Mouse (Mus musculus): ENCODE results near the gene Cdh4. TPM values are rescaled to one million over a fixed set of nuclear protein-coding genes. Genes with fewer than 3 reads are reported as not detected.

The Cdh4 gene
- polyA plus RNA-seq, 1 experiment: 9.3 TPM

GRCm38 (mm10) chr2:179721534-179722516 lies 279.6 kb downstream of the Cdh4 start:
- no peaks in the 10 kb centered on the region for H3K27me3 ChIP-seq (ENCODE audit: control insufficient read depth, insufficient read depth, low read length)
- H3K4me3 ChIP-seq (replicated peaks; ENCODE audit: insufficient read depth, low read depth, low read length): no peak overlapping the region
- no peak overlapping the region for H3K27ac ChIP-seq (ENCODE audit: insufficient read depth, low read length)
- TF ChIP-seq CTCF (IDR thresholded peaks at IDR 0.05; ENCODE audit: borderline replicate concordance, insufficient read depth, low read depth, low read length) (no peak), POLR2A (IDR thresholded peaks at IDR 0.05; ENCODE audit: borderline replicate concordance, insufficient read depth, low read length) (no peak)
- WGBS: 66% methylated on average over 18 of the region's 18 CpGs
- no peak for DNase-seq
- no peaks in the 10 kb centered on the region for H3K4me1 ChIP-seq (ENCODE audit: control insufficient read depth, insufficient read depth, low read length)

- 77% methylated on average over 4 of the region's 4 CpGs for WGBS
- H3K27me3 ChIP-seq (ENCODE audit: control insufficient read depth, insufficient read depth, low read length): no peaks in the 10 kb centered on the region
- H3K4me3 ChIP-seq (replicated peaks; ENCODE audit: insufficient read depth, low read depth, low read length): no peak overlapping the region
- TF ChIP-seq POLR2A (IDR thresholded peaks at IDR 0.05; ENCODE audit: borderline replicate concordance, insufficient read depth, low read length) (no peak), CTCF (IDR thresholded peaks at IDR 0.05; ENCODE audit: borderline replicate concordance, insufficient read depth, low read depth, low read length) (peak; percentile 48)
- H3K4me1 ChIP-seq (ENCODE audit: control insufficient read depth, insufficient read depth, low read length): no peaks in the 10 kb centered on the region
- DNase-seq: no peak
- H3K27ac ChIP-seq (ENCODE audit: insufficient read depth, low read length): no peak overlapping the region
These were observed 280.6 kb downstream of the Cdh4 start for GRCm38 (mm10) chr2:179722776-179723386.

DNA sequence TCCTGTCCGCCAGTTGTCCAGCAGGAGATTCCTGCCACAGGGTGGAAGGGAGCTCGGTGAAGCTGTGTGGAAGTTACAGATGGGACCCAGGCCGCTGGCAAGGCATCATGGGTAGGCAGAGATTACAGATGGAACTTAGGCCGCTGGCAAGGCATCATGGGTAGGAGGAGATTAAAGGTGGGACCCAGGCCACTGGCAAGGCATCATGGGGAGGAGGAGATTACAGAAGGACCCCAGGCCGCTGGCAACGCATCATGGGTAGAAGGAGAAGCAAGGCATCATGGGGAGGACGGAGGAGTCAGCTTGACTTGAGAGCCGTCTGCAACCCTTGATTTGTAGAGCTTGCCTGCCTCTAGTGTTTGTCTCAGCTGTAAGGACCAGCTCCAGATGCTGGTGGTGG lies 281.2 kb downstream of the Cdh4 start:
- H3K4me3 ChIP-seq (replicated peaks; ENCODE audit: insufficient read depth, low read depth, low read length): no peak overlapping the region
- DNase-seq: no peak
- H3K27ac ChIP-seq (ENCODE audit: insufficient read depth, low read length): no peak overlapping the region
- 89% methylated on average over 8 of the region's 8 CpGs for WGBS
- no peak for TF ChIP-seq POLR2A (IDR thresholded peaks at IDR 0.05; ENCODE audit: borderline replicate concordance, insufficient read depth, low read length)
- no peak for TF ChIP-seq CTCF (IDR thresholded peaks at IDR 0.05; ENCODE audit: borderline replicate concordance, insufficient read depth, low read depth, low read length)
- H3K4me1 ChIP-seq (ENCODE audit: control insufficient read depth, insufficient read depth, low read length): no peaks in the 10 kb centered on the region
- H3K27me3 ChIP-seq (ENCODE audit: control insufficient read depth, insufficient read depth, low read length): no peaks in the 10 kb centered on the region

DNA sequence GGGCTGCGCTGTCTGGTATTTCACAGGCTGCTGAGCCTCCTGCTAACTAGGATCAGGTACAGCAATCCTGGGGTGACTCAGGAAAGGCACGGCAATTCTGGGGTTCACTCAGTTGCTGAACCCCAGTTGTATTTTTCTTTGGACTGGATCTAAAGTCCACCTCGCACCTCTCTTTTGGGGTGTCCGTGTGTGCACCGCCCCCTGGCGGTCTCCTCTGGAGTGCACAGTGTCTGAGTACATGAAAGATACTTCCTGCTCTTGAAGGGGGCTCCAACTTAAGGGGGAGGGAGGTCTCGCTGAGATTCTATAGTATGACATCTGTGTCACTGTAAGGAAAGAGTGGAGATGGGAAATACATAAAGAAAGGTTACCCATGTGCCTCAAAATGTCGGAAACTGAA lies 286.8 kb downstream of the Cdh4 start:
- DNase-seq: peak; percentile 22 to 31
- Histone ChIP-seq H3K27ac (ENCODE audit: insufficient read depth, low read length) (no peak overlapping the region), H3K4me1 (ENCODE audit: control insufficient read depth, insufficient read depth, low read length) (no peaks in the 10 kb centered on the region; the same call in 1 of the 2 replicates), H3K27me3 (ENCODE audit: control insufficient read depth, insufficient read depth, low read length) (no peaks in the 10 kb centered on the region), H3K4me3 (replicated peaks; ENCODE audit: insufficient read depth, low read depth, low read length) (no peak overlapping the region)
- TF ChIP-seq CTCF (IDR thresholded peaks at IDR 0.05; ENCODE audit: borderline replicate concordance, insufficient read depth, low read depth, low read length): peak; percentile 76
- TF ChIP-seq POLR2A (IDR thresholded peaks at IDR 0.05; ENCODE audit: borderline replicate concordance, insufficient read depth, low read length): no peak
- WGBS: 57% methylated on average over 8 of the region's 8 CpGs

- DNase-seq: no peak
- Histone ChIP-seq H3K27me3 (ENCODE audit: control insufficient read depth, insufficient read depth, low read length) (no peaks in the 10 kb centered on the region), H3K27ac (ENCODE audit: insufficient read depth, low read length) (no peak overlapping the region), H3K4me1 (ENCODE audit: control insufficient read depth, insufficient read depth, low read length) (no peaks in the 10 kb centered on the region; the same call in 1 of the 2 replicates), H3K4me3 (replicated peaks; ENCODE audit: insufficient read depth, low read depth, low read length) (no peak overlapping the region)
- 66% methylated on average over 4 of the region's 4 CpGs for WGBS
- TF ChIP-seq CTCF (IDR thresholded peaks at IDR 0.05; ENCODE audit: borderline replicate concordance, insufficient read depth, low read depth, low read length) (no peak), POLR2A (IDR thresholded peaks at IDR 0.05; ENCODE audit: borderline replicate concordance, insufficient read depth, low read length) (no peak)
These were observed 287.6 kb downstream of the Cdh4 start for GRCm38 (mm10) chr2:179729802-179730201.

DNA sequence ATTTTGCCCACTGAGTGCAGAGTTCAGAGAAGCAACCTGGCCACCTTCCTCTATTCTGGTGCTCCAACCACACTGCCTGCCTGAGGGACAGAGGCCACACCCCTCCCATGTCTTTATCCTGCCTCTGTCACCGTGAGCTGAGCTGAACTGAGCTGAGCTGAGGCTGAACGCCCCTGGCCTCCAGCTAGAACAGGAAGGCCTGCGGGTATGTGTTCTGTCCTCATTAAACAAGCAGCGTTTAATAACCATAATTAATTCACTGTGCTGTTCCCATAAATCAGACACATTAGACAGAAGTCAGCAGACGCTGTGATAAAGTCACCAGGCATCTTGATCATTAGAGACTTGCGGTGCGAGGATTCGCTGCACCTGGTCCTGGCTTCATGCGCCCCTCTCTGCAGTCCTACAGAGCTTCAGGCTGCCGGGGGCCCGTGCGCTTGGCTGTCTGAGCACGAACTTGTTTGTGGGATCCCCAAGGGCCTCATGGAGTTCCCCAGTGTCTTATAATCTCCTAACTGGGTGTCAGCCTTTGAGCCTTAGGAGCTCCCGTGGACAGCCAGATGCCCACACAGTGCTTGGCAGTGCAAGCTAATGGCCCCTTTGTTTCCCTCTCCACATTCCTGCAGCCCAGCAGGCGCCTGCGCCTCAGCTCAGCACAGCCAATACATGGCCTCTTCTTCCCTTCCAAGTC lies 291.1 kb downstream of the Cdh4 start:
- no peak overlapping the region for H3K4me3 ChIP-seq (replicated peaks; ENCODE audit: insufficient read depth, low read depth, low read length)
- TF ChIP-seq CTCF (IDR thresholded peaks at IDR 0.05; ENCODE audit: borderline replicate concordance, insufficient read depth, low read depth, low read length) (no peak), POLR2A (IDR thresholded peaks at IDR 0.05; ENCODE audit: borderline replicate concordance, insufficient read depth, low read length) (no peak)
- no peak overlapping the region for H3K27ac ChIP-seq (ENCODE audit: insufficient read depth, low read length)
- no peak for DNase-seq
- no peaks in the 10 kb centered on the region; the same call in 1 of the 2 replicates for H3K4me1 ChIP-seq (ENCODE audit: control insufficient read depth, insufficient read depth, low read length)
- 51% methylated on average over 16 of the region's 16 CpGs for WGBS
- no peaks in the 10 kb centered on the region for H3K27me3 ChIP-seq (ENCODE audit: control insufficient read depth, insufficient read depth, low read length)

GRCm38 (mm10) chr2:179742419-179742818 lies 300.2 kb downstream of the Cdh4 start:
- WGBS: 86% methylated on average over 1 of the region's 1 CpGs
- no peak for TF ChIP-seq POLR2A (IDR thresholded peaks at IDR 0.05; ENCODE audit: borderline replicate concordance, insufficient read depth, low read length)
- no peak for TF ChIP-seq CTCF (IDR thresholded peaks at IDR 0.05; ENCODE audit: borderline replicate concordance, insufficient read depth, low read depth, low read length)
- Histone ChIP-seq H3K27me3 (ENCODE audit: control insufficient read depth, insufficient read depth, low read length) (no peaks in the 10 kb centered on the region), H3K4me1 (ENCODE audit: control insufficient read depth, insufficient read depth, low read length) (peaks cover 8% of the 10 kb centered on the region), H3K4me3 (replicated peaks; ENCODE audit: insufficient read depth, low read depth, low read length) (no peak overlapping the region), H3K27ac (ENCODE audit: insufficient read depth, low read length) (no peak overlapping the region)
- no peak for DNase-seq

All from cerebellum, adult 2 months (tissue).